Mouse (Mus musculus) cerebellum, postnatal 10 days (tissue): Measurements from ENCODE around the gene Tsc2.
A peak's percentile ranks its signal among the peaks of the same experiment; 100 is the strongest.

Experiments
- DNase-seq, 2 experiments: peaks; one replicate each; pipeline ENCODE4 v3.0.0; 2021; ENCODE audit warnings: mixed read lengths in 2 of 2

Gene Tsc2

DNA sequence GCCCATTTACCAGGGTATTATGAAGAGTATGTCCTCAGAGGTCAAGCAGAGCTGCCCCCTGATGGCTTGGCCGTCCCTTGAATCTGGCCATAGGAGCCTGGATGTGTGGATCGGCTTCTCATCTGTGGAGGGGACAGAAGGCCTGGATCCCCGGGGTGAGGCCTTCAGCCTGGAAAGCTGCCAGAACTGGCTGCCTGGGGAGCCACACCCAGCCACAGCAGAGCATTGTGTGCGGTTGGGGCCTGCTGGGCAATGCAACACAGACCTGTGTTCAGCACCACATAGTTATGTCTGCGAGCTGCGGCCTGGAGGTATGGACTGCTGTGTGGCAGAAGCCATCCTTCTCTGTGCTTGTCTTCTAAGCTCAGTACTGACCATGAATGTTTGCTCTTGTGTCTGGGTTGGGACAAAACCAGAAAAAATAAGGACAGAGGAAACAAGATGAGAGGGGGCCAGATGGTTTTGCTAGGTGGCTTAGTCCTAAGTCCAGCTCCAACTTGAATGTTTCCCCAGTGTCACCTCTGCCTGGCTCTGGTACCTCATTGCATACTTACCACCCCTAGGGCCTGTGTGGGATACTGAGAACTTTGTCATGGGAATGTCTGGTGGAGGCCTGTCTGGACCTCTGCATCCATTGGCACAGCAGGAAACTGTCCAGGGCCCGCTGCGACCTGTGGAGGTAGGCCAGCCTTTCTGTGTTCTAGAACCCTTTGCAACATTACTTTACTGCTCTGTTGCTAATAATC is 65.2 kb downstream of the Tsc2 start:
- DNase-seq: peak in 1 of 2 experiments; percentile 35

DNA sequence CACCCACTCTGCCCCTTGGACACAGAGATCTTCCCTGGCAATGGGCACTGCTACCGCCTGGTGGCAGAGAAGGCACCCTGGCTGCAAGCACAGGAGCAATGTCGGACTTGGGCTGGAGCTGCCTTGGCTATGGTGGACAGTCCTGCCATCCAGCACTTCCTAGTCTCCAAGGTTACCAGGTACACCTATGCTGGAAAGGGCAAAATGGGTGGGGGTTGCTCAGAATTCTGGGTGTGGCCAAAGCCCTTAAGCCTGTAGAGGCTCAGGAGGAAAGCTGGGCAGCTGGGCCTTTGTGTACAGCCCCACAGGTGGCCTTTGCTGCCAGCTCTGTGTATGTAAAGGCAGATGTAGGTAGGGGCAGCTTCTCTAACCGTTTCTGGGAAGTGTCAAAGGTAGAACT is 66.6 kb downstream of the Tsc2 start:
- no peak for DNase-seq

DNA sequence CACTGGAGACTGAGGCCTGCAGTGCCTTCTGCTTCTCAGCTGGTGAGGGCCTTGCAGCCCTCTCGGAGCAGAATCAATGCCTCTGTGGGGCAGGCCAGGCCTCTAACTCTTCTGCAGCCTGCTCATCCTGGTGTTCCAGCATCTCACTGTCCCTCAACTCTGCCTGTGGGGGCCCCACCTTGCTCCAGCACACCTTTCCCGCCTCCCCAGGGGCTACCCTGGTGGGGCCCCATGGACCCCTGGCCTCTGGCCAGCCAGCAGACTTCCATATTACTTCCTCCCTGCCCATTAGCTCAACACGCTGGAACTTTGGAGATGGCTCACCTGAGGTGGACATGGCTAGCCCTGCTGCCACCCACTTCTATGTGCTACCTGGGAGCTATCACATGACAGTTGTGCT is 67.3 kb downstream of the Tsc2 start:
- DNase-seq: no peak

DNA sequence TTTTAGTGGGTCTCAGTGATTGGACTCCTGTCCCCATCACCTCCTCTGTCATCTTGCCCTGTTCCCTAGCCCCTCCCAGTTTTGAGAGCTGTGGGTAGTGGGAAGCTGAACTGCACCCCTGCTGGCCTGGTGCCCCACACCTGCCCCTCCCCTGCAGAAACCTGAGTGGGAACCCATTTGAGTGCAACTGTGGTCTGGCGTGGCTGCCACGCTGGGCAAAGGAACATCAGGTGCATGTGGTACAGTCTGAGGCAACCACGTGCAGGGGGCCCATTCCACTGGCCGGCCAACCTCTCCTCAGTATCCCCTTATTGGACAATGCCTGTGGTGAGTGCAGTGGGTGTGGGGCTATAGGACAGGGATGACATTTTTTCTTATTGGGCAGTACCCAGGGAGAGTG is 68.0 kb downstream of the Tsc2 start:
- no peak for DNase-seq

DNA sequence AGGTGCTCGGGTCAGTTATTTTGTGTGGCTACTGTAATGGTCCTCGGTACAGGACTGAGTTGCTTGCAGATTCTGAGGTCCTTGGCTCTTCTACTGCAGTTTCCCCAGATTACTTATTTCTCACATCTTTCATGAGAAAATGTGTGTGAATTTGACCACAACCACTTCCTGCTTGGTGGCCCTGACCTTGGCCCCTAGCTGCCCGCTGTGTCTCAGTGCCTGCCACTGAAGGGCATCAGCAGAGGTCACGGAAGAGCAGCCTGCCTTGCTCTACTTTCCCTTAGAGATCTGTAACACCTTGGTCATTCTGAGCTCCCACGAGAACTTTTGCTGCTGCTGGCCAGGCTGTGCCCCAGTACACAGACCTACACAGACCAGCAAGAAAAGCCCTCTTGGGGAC is 68.8 kb downstream of the Tsc2 start:
- no peak for DNase-seq

DNA sequence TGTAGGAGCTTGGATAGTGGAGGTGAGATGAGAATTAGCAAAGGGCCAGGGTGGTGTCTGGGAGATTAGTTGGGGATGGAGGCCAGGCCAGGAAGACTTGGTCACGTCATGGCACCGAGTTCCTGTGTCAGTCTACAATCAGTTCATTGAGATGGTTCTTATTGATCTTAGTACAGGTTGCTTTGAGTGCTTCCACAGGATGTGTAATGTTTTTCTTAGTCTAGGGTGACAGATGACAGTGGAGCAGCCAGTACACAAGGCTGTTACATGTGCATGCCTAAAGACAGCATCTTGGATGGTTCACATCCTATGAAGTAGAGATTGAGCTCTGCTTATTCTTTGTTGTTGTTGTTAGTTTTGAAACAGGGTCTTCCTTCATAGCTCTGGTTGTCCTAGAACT is 70.8 kb downstream of the Tsc2 start:
- DNase-seq: no peak

DNA sequence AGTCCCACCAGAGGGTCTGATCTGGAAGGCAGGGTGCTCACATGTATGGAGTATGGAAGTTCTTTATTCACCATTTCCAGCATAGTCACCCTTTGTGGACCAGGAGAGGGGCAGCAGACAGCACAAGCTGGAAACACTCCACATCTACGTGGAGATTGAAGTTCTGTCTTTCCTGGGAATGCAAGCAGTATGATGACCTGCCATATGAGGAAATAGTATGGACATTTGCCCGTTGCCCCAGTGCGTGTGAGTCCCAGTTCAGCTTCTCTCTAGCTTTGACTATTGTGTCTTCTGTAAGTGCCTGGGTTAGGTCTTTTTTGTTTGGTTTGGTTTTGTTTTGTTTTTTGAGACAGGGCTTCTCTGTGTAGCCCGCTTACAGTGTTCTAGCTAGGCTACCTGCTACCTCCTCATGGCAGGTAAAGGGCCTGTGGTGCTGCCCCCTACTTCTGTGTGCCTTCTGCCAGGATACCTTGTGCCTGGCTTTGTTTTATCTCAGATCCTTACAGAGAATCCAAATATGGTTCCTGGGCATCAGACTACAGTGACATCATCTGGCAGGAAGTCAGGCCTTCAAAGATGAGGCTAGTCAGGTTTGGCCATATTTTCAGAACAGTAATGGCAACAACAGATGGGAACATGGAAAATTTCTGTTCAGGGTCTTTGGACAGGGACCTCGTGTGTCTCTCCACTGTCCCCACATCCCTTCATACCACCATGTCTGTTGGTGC is 72.0 kb downstream of the Tsc2 start:
- DNase-seq: peak; percentile 59 to 68

DNA sequence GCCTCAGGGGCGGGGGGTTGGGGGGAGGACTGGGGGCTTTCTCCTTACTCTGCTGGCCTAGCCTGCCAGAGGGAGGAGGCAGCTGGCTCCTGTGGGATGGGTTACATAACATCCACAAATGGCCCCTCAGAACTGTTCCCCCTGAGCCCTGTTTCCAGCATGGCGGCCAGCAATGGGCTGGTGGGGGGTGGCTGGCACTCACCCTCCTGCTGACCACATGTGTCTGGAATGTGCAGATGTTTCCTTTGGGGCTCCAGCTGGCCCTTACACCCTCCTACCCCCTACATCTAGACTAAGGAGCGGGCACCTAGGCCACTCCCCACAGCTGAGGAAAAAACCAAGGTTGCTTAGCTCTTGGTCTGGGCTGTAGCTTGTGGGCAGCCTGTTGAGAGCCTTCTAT is 73.3 kb downstream of the Tsc2 start:
- DNase-seq: no peak

DNA sequence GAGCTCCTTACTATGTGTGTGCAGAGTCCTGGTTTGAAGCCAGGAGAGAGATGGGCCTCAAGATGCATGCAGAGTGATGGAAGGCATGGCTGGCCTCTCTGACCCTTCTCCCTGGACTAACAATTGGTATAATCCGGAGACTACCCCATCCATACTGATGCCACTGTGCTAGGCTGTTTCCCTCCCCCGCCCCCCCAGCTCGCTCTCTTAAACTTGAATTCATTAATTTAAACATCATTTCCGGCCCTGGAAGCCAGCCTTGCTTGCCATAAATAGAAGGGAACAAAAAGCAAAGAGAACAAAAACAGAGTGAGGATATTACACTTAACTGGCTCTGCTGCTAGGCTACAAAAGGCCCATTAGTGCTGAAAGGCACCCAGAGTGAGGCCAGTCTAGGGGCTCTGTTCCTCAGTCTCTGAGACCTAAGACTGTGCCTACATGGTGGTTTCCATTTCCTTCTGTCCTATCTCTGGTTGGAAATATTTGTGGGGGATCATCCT is 73.8 kb downstream of the Tsc2 start:
- no peak for DNase-seq

DNA sequence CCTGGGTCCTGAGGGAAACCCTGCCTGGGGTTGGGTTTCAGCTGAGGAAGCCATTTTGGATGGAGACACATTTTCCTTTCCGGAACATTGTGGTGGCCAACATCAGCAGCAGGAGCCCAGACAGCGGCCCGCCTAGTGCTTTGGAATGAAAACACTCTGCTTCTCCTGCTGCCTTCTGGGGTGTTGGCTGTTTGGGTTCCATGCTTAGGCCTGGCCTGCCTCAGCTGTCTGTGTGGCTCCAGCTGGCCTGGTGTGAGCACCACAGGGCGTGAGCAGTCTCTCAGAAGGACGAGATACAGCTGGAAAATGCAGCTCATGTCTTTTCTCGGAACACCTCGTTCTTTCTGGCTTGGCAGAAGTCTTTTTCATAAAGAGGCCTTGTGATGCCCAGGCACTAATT is 75.3 kb downstream of the Tsc2 start:
- no peak for DNase-seq

DNA sequence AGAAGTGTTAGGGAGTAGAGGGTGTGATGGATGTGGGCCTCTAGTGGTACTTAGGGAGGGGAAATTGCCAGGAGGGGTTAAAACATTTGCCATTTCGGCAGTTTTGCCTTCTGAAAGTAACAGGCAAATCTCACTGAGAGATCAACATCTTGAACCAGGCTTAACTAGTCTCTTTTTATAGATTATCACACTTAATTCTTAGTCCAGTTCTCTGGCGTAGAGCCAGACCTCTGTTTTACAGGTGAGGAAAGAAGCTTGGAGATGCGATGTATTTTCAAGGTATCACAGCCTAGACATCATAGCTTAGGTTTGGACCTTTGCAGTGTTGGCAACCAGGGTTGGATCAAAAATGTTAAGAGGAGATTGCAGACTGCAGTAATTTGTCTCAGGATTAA is 81.4 kb downstream of the Tsc2 start:
- peak; percentile 28 to 49 for DNase-seq

DNA sequence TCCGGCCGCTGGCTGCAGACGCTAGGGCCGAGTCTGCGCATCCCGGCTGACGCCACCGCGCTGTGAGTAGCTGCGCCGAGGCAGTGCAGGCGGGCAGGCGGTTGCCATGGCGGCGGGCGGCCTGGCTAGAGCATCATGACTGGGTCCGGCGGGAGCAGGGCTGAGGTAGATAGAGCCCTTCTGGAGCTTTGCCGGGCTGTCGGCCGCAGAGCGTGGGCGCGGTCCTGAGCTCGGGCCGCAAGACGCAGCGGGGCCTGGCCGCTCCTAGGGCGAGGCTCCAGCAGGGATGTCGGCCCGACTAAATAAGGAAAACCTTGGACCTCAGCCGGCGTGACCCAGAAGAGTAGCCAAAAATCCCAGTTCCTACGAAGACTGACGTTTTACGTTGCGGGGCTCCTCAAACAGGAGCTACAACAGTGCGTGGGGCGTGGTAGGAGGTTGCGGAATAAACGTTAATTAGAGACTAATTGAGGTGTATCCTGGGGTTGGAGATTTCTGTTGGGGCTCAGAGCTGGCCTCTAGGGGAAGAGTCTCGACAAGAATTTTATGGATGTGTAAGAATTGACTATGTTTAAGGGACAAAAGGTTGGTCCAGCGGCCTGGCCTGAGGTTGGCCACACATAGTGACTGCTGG is 81.9 kb downstream of the Tsc2 start:
- DNase-seq: peak; percentile 90 to 92

DNA sequence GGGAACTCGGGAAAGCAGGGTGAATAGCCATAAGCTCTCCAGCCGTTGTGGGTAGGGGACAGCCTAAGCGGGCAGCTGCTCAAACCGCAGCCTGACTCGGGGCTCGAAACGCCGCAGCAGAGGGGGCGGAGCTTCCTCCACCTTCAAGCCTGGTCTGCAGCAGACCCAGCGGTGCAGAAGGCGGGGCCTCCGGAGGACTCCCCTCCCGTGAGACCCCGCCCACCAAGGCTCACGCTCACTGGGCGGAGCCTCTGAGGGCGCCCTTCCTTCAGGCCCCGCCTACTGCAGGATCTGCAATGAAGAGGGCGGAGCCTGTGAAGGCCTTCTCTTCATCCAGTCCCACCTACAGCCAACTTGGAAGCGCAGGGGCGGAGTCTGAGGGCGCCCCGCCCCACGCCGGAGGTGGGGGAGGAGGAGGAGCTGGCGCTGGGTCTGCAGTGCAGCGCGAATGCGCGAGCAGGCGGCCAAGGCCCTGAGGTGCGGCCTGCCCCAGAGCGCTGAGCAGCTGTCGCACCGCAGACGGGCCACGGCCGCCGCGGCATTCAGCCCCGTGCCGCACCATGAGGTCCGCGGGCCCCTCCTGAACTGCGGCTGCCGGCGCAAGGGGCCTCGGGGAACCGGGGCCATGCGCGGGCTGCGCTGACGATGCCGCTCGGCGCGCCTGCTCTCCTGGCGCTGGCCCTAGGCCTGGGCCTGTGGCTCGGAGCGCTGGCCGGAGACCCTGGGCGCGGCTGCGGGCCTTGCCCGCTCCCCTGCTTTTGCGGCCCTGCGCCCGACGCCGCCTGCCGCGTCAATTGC is 82.6 kb downstream of the Tsc2 start, which contains the start of gene Pkd1:
Gene Pkd1, plus strand, starts transcription at position 217 of the 798 bp plus-strand sequence.
- DNase-seq: peak; percentile 97 to 98

DNA sequence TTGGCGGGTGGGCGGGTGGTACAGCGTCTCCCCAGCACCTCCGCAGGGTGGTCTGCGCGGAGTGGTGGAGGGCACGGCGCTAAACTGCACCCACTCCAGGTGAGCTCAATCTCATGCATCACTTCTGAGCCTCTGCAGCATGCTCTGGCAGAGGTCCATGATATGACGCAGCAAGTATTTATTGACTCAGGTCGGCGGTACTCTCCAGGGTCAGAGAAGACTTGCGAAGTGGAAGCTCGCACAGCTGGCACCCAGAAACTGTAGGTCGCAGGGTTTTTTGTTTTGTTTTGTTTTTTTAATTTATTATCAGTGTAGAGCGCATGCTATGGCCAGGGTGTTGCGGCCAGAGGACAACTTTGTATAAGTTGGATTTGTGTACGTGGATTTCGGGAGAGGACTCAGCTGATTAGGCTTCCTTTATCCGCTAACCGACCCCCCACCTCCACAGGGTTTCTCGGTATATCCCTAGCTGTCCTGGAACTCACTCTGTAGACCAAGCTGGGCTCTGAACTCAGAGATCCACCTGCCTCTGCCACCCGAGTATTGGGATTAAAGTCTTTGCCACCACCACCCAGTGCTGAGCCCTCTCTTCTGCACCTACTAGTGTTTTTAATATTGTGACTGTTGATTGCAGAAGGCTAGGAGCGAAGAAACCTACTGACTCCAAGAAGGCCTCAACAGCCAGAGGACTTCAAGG is 83.4 kb downstream of the Tsc2 start:
- peak; percentile 56 to 71 for DNase-seq

DNA sequence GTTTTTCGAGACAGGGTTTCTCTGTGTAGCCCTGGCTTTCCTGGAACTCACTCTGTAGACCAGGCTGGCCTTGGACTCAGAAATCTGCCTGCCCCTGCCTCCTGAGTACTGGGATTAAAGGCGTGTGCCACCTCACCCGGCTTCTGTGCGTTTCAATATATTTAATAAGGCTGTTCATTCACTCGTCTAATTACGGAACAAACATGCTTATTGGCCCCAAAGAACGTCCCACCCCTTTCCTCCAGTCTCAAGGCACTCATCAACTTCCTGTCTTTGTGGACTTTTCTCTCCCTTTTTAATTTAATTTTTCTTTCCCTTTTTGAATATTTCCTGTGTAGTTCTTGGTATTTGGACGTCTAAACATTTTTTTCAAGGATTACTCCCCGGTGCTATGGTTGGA is 84.0 kb downstream of the Tsc2 start:
- no peak for DNase-seq

DNA sequence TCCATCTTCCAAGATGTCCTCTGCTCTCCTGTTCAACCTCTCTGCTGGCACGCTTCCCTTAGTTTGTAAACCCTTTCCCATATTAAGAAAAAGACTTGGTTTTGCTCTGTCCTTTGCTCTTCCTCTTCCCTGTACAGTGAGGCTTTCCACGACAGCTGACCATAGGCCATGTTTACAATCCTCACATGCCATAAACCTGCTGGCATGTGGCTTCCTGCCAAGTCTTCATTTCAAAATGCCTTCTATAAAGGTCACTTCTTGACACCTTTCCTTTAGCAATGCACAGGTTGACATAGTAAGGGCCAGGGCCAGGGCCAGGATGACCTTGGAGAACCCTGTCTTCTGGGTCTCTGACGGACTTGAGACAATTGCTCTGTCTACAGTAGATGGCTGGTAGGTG is 86.2 kb downstream of the Tsc2 start:
- DNase-seq: no peak
